Mouse (Mus musculus) embryonic facial prominence, embryonic 11.5 days (tissue): ENCODE data around the gene Pax6. TPM values are rescaled to one million over a fixed set of nuclear protein-coding genes. Genes with fewer than 3 reads are reported as not detected.

Experiments
- polyA plus RNA-seq: library from polyadenylated mRNA; unstranded; fragments of >200 nt; fragmentation: Nextera tagmentation; extraction: Ambion mirVana; gene quantifications from 2 replicates; pipeline ENCODE4 v1.2.1, GENCODE M21; 2014

Gene Pax6
- polyA plus RNA-seq, 1 experiment from 2014 or later, result 13.9 TPM

Other genes starting within 250 kb of the Pax6 start
- 56.5 and 61.5 TPM in 2 replicates for gene Elp4, start 235.7 kb downstream of the Pax6 start, polyA plus RNA-seq
- gene Immp1l, start 235.7 kb downstream of the Pax6 start, polyA plus RNA-seq, result 151 and 158 TPM in 2 replicates